Mouse (Mus musculus) megakaryocyte, adult 5-6 weeks (primary cell): ENCODE data around the gene Des. TPM values are rescaled to one million over a fixed set of nuclear protein-coding genes. Genes with fewer than 3 reads are reported as not detected.

Source experiments
- ATAC-seq: 2 replicates; pipeline ENCODE4 v1.8.0; 2016; ENCODE audit warnings: mild to moderate bottlenecking, inconsistent platforms; ENCODE audit not compliant: poor library complexity, severe bottlenecking
- total RNA-seq, 2 experiments: library from RNA; stranded (forward) in 1 of 2; stranded (reverse) in 1 of 2; fragments of 153-499, 151-499 nt in 1 of 2; fragments of 221-1000, 200-1000 nt in 1 of 2; gene quantifications; 2 replicates each; pipeline versions ENCODE4 v1.2.3 to v1.2.4; 2015 to 2017

Gene Des
- total RNA-seq, 2 experiments from 2014 or later = not detected

- no peak for ATAC-seq
Measured at GRCm38 (mm10) chr1:75412196-75412595, 52.1 kb downstream of the Des start.

- ATAC-seq = no peak
Measured at GRCm38 (mm10) chr1:75413749-75414148, 53.6 kb downstream of the Des start.

Other genes starting within 250 kb of the Des start
- gene Nhej1, start 235.1 kb upstream of the Des start, total RNA-seq (2015) = 6.5 and 11.0 TPM in 2 replicates
- 8.2 and 9.9 TPM in 2 replicates for gene Nhej1, start 235.1 kb upstream of the Des start, total RNA-seq (2017)
- gene Slc23a3, start 226.4 kb upstream of the Des start, total RNA-seq (2015) = 0.31 TPM in 1 of 2 replicates, not detected in the other
- gene Slc23a3, start 226.4 kb upstream of the Des start, total RNA-seq (2017) = not detected in 2 replicates
- 31.1 and 32.0 TPM in 2 replicates for gene Cnppd1, start 217.6 kb upstream of the Des start, total RNA-seq (2015)
- gene Cnppd1, start 217.6 kb upstream of the Des start, total RNA-seq (2017) = 50.6 and 74.5 TPM in 2 replicates
- 34.9 and 37.0 TPM in 2 replicates for gene Retreg2, start 217.6 kb upstream of the Des start, total RNA-seq (2015)
- gene Retreg2, start 217.6 kb upstream of the Des start, total RNA-seq (2017) = 34.8 and 35.9 TPM in 2 replicates
- 36.3 and 39.0 TPM in 2 replicates for gene Zfand2b, start 191.7 kb upstream of the Des start, total RNA-seq (2015)
- 44.0 and 47.4 TPM in 2 replicates for gene Zfand2b, start 191.7 kb upstream of the Des start, total RNA-seq (2017)
- gene Abcb6, start 179.9 kb upstream of the Des start, total RNA-seq (2015) = 2.5 and 4.0 TPM in 2 replicates
- 3.6 and 5.3 TPM in 2 replicates for gene Abcb6, start 179.9 kb upstream of the Des start, total RNA-seq (2017)
- 6.2 and 7.6 TPM in 2 replicates for gene Ankzf1, start 168.2 kb upstream of the Des start, total RNA-seq (2015)
- 24.5 and 24.6 TPM in 2 replicates for gene Ankzf1, start 168.2 kb upstream of the Des start, total RNA-seq (2017)
- gene Atg9a, start 168.1 kb upstream of the Des start, total RNA-seq (2015) = 26.7 and 34.8 TPM in 2 replicates
- gene Atg9a, start 168.1 kb upstream of the Des start, total RNA-seq (2017) = 12.8 and 21.3 TPM in 2 replicates
- gene Glb1l, start 149.5 kb upstream of the Des start, total RNA-seq (2015) = 7.5 and 8.2 TPM in 2 replicates
- gene Glb1l, start 149.5 kb upstream of the Des start, total RNA-seq (2017) = 6.7 and 12.2 TPM in 2 replicates
- gene Stk16, start 149.5 kb upstream of the Des start, total RNA-seq (2015) = 99.9 and 101 TPM in 2 replicates
- 71.1 and 84.6 TPM in 2 replicates for gene Stk16, start 149.5 kb upstream of the Des start, total RNA-seq (2017)
- gene Tuba4a, start 140.5 kb upstream of the Des start, total RNA-seq (2015) = 373 and 391 TPM in 2 replicates
- 160 and 168 TPM in 2 replicates for gene Tuba4a, start 140.5 kb upstream of the Des start, total RNA-seq (2017)
- not detected in 2 replicates for gene A630095N17Rik, start 128.2 kb upstream of the Des start, total RNA-seq (2015)
- not detected in 2 replicates for gene A630095N17Rik, start 128.2 kb upstream of the Des start, total RNA-seq (2017)
- gene Dnajb2, start 123.9 kb upstream of the Des start, total RNA-seq (2015) = 1.9 and 2.6 TPM in 2 replicates
- 5.9 and 7.3 TPM in 2 replicates for gene Dnajb2, start 123.9 kb upstream of the Des start, total RNA-seq (2017)
- not detected in 2 replicates for gene Ptprn, start 95.8 kb upstream of the Des start, total RNA-seq (2015)
- not detected in 2 replicates for gene Ptprn, start 95.8 kb upstream of the Des start, total RNA-seq (2017)
- gene Resp18, start 81.9 kb upstream of the Des start, total RNA-seq (2015) = not detected in 2 replicates
- not detected in 2 replicates for gene Resp18, start 81.9 kb upstream of the Des start, total RNA-seq (2017)
- gene Dnpep, start 42.3 kb upstream of the Des start, total RNA-seq (2015) = 26.2 and 32.0 TPM in 2 replicates
- gene Dnpep, start 42.3 kb upstream of the Des start, total RNA-seq (2017) = 31.1 and 35.9 TPM in 2 replicates
- gene Speg, start 15.0 kb downstream of the Des start, total RNA-seq (2015) = not detected in 2 replicates
- 0.11 TPM in 1 of 2 replicates, not detected in the other for gene Speg, start 15.0 kb downstream of the Des start, total RNA-seq (2017)
- gene Gmppa, start 75.6 kb downstream of the Des start, total RNA-seq (2015) = 71.8 and 79.4 TPM in 2 replicates
- 56.5 and 58.9 TPM in 2 replicates for gene Gmppa, start 75.6 kb downstream of the Des start, total RNA-seq (2017)
- gene Asic4, start 90.1 kb downstream of the Des start, total RNA-seq (2015) = not detected in 2 replicates
- gene Asic4, start 90.1 kb downstream of the Des start, total RNA-seq (2017) = not detected in 2 replicates
- 0.50 and 0.69 TPM in 2 replicates for gene Chpf, start 119.0 kb downstream of the Des start, total RNA-seq (2015)
- 0.37 and 0.41 TPM in 2 replicates for gene Chpf, start 119.0 kb downstream of the Des start, total RNA-seq (2017)
- gene Tmem198, start 119.2 kb downstream of the Des start, total RNA-seq (2015) = 0.11 TPM in 1 of 2 replicates, not detected in the other
- gene Tmem198, start 119.2 kb downstream of the Des start, total RNA-seq (2017) = 0.15 TPM in 1 of 2 replicates, not detected in the other
- not detected in 2 replicates for gene Obsl1, start 146.1 kb downstream of the Des start, total RNA-seq (2015)
- gene Obsl1, start 146.1 kb downstream of the Des start, total RNA-seq (2017) = not detected in 2 replicates
- not detected in 2 replicates for gene Inha, start 146.7 kb downstream of the Des start, total RNA-seq (2015)
- gene Inha, start 146.7 kb downstream of the Des start, total RNA-seq (2017) = not detected in 2 replicates
- gene Stk11ip, start 161.2 kb downstream of the Des start, total RNA-seq (2015) = 9.5 and 10.7 TPM in 2 replicates
- 17.2 and 20.5 TPM in 2 replicates for gene Stk11ip, start 161.2 kb downstream of the Des start, total RNA-seq (2017)
- gene Slc4a3, start 185.9 kb downstream of the Des start, total RNA-seq (2015) = 0.05 TPM in 1 of 2 replicates, not detected in the other
- gene Slc4a3, start 185.9 kb downstream of the Des start, total RNA-seq (2017) = not detected in 2 replicates